Mouse (Mus musculus) kidney, postnatal 14 days (tissue): ENCODE data around the gene Ppa1.

Experiments used
- DNase-seq: peaks from one replicate; pipeline ENCODE4 v3.0.0; 2022; ENCODE audit warnings: mixed read lengths

The Ppa1 gene

GRCm38 (mm10) chr10:61696560-61696823 lies 48.1 kb downstream of the Ppa1 start:
- peak; percentile 26 for DNase-seq

DNA sequence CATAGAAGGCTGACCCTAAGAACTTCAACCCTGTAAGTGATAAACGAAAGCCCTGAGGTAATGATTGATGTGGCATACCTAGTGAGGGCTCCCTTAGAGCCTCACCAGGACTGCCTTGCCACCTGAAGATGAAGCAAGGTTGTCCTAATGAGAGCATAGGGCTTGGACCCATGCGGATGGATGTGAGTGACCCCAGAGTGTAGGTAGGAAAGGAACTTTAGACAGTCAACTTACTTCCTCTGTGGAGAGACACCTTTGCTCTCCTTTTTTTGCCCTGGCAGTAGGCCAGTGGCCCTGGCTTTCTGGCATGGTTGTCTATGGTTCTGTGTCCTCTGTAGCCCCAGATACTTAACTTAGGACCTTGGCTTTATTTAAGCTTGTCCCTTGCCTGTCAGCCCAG lies 48.7 kb downstream of the Ppa1 start:
- DNase-seq, result peak; percentile 91

DNA sequence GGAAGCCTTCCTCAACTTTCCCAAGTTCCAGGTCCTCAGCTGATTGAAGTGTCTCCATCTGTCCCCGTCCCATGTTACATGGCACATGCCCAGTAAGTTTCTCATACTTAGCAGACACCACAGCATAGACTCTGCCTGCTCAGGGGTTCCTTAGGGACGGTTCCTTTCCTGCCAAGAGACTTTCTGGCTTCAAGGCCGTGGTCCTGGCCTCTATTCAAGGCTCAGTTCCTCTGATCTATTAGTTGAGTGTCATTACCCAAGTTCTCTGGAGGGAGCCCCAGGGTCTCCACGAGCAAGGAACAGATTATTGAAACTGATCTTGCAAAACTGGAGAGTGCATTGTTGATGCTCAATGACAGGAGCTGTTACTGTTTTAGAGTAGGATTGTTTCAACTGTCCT lies 56.3 kb downstream of the Ppa1 start:
- DNase-seq, result no peak

DNA sequence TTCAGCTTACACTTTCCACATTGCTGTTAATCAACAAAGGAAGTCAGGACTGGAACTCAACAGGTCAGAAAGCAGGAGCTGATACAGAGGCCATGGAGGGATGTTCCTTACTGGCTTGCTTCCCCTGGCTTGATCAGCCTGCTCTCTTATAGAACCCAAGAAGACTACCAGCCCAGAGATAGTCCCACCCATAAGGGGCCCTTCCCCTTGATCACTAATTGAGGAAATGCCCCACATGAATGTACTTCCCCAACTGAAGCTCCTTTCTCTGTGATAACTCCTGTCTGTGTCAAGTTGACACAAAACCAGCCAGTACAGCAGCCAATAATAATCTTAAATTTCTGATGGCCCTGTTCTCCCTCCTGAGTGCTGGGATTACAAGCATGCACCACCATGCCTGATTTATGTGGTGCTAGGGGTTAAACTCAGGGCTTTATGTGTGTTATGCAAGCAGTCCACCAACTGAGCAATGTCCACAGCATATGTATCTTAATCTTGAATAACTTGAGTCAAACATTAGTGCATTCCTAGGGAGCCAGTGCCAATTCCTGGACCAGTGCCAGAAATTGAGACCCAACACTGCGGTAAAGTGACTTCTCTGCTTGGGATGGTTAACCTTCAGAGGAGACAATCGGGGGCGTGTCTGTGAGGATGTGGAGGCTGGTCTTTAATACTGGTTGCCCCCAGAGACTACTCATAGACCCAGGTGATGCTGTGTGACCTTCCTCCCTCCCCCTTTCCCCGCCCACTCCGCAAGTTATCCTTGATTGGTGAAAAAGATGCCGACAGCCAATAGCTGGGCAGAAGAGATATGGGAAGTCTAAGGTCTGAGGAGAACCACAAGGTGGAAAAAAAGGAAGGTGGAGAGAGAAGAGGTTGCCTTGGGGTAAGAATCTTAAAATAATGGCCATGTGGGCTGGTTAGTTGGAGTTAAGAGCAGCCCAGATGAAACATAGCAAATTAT lies 58.3 kb downstream of the Ppa1 start:
- DNase-seq, result peak; percentile 79

- no peak for DNase-seq
Measured at GRCm38 (mm10) chr10:61713601-61714000, 65.2 kb downstream of the Ppa1 start.

DNA sequence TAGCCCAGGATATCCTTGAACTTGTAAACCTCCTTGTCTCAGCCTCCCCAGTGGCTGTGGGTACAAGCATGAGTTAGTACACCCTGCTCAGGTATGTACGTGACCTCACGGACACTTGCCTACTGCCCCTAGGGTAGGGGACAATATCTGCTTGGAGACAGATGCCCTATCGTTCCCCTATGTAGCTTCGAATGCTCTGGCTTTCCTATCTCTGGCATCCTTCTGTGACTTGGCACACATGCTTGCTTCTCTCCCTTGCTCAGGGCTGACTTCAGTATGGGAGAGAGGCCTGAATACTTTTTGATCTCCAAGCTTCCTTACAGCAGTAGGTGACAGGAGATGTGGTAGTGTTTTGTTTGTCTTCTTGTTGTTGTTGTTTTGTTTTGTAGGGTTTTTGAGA lies 65.8 kb downstream of the Ppa1 start:
- no peak for DNase-seq

- peak; percentile 86 for DNase-seq
Measured at GRCm38 (mm10) chr10:61714771-61715461, 66.6 kb downstream of the Ppa1 start, which contains the start of gene Aifm2. Gene Aifm2 (plus strand): TSS chr10:61715263.

GRCm38 (mm10) chr10:61715462-61715837 lies 67.1 kb downstream of the Ppa1 start:
- no peak for DNase-seq

DNA sequence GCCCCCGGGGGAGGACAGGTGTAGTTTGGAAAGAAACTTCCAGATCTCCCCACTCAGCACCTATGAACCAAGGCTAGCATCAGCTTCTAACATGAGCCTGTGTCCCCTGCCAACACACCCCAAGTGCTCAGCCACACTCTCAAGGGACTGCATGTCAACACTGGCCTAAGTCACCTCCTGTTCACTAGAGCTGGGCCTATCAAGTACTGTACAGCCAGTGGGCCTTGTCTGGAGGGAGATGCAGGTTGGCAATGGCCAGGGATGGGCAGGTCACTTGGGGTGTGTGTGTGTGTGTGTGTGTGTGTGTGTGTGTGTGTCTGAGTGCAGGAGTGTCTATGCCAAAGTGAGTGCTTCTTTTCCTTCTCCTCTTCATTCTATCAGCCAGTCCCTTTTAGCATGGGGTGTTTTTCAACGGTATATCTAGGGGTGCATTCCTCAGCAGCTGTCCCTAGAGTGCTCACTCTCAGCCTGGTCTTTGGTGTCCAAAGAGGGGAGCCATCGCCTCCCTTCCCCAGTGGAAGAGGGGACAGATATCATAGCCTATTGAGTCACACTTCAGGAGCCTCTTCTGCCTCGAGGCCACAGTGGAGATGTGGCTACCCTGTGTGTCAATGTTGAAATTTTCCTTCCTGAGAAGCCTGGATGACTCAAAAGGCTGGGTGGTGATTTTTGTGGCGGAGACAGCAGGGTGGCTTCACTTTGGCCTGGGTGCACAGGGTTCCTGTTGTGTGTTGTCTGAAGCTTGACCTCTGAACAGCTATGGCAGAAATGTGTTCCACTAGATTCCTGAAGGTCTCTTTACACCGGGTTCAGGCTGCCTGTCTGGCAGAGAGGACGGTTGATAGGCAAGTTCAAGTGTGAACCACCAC lies 67.9 kb downstream of the Ppa1 start:
- no peak for DNase-seq

- no peak for DNase-seq
Measured at GRCm38 (mm10) chr10:61717406-61718296, 69.3 kb downstream of the Ppa1 start.

DNA sequence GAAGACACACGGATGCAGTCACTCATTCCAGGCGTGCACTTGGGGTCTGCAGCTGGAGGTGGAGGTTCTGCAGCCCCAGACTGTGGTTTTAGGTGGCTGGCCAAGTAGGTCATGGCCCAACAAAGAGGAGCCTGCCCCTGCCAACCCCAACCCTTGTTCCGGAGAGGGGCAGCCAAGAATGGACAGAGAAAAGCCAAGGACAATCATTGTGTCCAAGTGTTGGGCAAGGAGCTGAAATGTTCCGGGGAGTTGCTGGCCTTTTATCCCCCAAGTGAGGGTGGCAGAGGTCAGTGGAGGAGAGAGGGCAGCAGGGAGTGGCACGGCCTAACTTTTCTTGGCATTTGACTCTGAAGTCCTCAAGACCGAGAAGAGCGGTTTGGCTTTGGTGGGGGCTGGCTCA lies 72.0 kb downstream of the Ppa1 start:
- DNase-seq, result no peak

- no peak for DNase-seq
Measured at GRCm38 (mm10) chr10:61722215-61722614, 73.9 kb downstream of the Ppa1 start.

- no peak for DNase-seq
Measured at GRCm38 (mm10) chr10:61723271-61723670, 74.9 kb downstream of the Ppa1 start.
